Mouse (Mus musculus) midbrain, embryonic 15.5 days (tissue): ENCODE measurements at regions not wholly inside any gene's neighbourhood (a gene's known extent, or its start where the extent isn't known, plus 50 kb on each side); places are given as distances from the start of the nearest gene placed in this dataset.
A peak's percentile ranks its signal among the peaks of the same experiment; 100 is the strongest.
"Not testable (repeated sequence)": the region's sequence is repeated elsewhere in the genome, so short reads cannot be mapped to it uniquely, and the experiment has no call there.

Experiments used
- ATAC-seq: fragments of 200-750 bp; cut with Nextera tagmentation; replicated peaks from 2 replicates; pipeline ENCODE4 v1.8.0; 2017; ENCODE audit warnings: moderate TSS enrichment
- H3K27ac ChIP-seq: fragments of 300-500 bp; sonication (generic); 2 replicates; pipeline ENCODE4 v1.5.1; 2015; ENCODE audit warnings: mild to moderate bottlenecking, inconsistent platforms
- H3K27me3 ChIP-seq: fragments of 300-500 bp; sonication (generic); replicated peaks from 2 replicates; pipeline ENCODE4 v1.6.1; 2015; ENCODE audit warnings: inconsistent platforms
- H3K36me3 ChIP-seq: fragments of 300-500 bp; sonication (generic); replicated peaks from 2 replicates; pipeline ENCODE4 v1.6.1; 2015; ENCODE audit warnings: inconsistent platforms
- H3K4me1 ChIP-seq: fragments of 300-500 bp; sonication (generic); 2 replicates; pipeline ENCODE4 v1.6.1; 2015; ENCODE audit warnings: inconsistent platforms
- H3K4me2 ChIP-seq: fragments of 300-500 bp; sonication (generic); 2 replicates; pipeline ENCODE4 v1.6.1; 2015; ENCODE audit warnings: inconsistent platforms, mild to moderate bottlenecking, moderate library complexity
- H3K4me3 ChIP-seq: fragments of 300-500 bp; sonication (generic); 2 replicates; pipeline ENCODE4 v1.5.1; 2015; ENCODE audit warnings: mild to moderate bottlenecking, inconsistent platforms
- H3K9ac ChIP-seq: fragments of 300-500 bp; sonication (generic); 2 replicates; pipeline ENCODE4 v1.6.1; 2015; ENCODE audit warnings: mild to moderate bottlenecking, inconsistent platforms
- H3K9me3 ChIP-seq: fragments of 300-500 bp; sonication (generic); 2 replicates; pipeline ENCODE4 v1.6.1; 2016; ENCODE audit warnings: inconsistent platforms
- WGBS: fragments of 180-500 bp; shearing (Covaris S2); methylation state at CpG from one replicate; pipeline ENCODE4 v1.1.7; 2015; ENCODE audit warnings: mixed read lengths; 5-methylcytosine and 5-hydroxymethylcytosine counted together

DNA sequence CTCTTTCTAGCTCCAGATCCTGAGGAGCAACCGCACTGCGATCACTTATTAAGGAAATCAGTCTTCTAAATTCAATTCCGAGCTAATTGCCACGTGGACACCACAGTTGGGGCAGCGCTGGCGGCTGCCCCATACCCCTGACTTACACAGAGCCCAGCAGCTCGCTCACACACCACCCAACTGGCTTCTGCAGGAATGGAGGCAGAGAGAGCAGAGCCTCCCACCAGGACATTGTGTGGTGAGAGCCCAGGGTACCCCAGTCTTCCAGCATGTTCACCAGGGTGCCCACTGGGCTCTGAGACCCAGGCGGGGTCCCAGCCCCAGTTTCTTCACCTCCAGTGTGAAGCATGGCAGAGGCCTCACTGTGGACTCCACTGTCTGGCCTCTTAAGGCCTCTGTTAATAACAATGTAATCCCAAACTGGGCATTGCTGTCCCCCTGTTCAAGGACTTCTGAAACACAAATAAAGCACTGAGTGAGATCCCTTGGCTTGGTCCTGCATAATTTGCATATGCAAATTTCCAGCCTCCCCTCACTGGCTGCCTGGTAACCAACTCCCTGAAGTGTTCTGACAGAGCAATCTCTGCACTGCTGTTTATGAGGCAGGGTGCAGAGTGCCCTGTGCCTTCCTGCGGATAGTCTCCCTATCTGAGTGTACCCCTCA, 102.8 kb upstream of the A430005L14Rik start:
- H3K27ac ChIP-seq, result peak overlapping the region; percentile 14; the same call in 1 of the 2 replicates
- H3K4me1 ChIP-seq, result peaks cover 26% of the 10 kb centered on the region
- no peak overlapping the region for H3K4me2 ChIP-seq
- 51% methylated on average over 9 of the region's 9 CpGs for WGBS
- H3K4me3 ChIP-seq, result no peak overlapping the region
- H3K9ac ChIP-seq, result no peak overlapping the region
- no peaks in the 10 kb centered on the region for H3K36me3 ChIP-seq
- no peaks in the 10 kb centered on the region for H3K27me3 ChIP-seq
- no peaks in the 10 kb centered on the region for H3K9me3 ChIP-seq
- peak; percentile 81 for ATAC-seq

DNA sequence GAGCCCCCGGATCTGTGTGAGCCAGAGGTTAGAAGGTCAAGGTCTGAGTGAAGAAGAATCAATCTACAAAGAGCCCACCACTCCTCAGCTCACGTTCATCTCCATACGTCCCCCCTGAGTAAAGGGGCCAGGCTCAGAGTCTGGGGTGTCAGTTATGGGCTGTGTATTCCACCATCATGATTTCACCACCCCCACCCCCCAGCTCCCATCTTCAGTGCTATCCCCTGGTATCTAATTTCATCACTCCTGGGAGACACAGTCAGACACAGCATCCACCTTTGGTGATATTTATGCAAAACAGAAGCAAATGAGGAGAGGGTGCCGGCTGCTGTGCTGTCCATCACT, 102.3 kb upstream of the A430005L14Rik start:
- H3K4me3 ChIP-seq, result no peak overlapping the region
- ATAC-seq, result 0 out of 2 replicates have a peak, but pooled peaks have one; percentile 10
- H3K36me3 ChIP-seq, result no peaks in the 10 kb centered on the region
- H3K4me1 ChIP-seq, result peaks cover 21% of the 10 kb centered on the region
- no peaks in the 10 kb centered on the region for H3K9me3 ChIP-seq
- H3K27ac ChIP-seq, result no peak overlapping the region
- 42% methylated on average over 4 of the region's 4 CpGs for WGBS
- H3K4me2 ChIP-seq, result no peak overlapping the region
- H3K9ac ChIP-seq, result no peak overlapping the region
- no peaks in the 10 kb centered on the region for H3K27me3 ChIP-seq

GRCm38 (mm10) chr4:153861420-153861819, 95.6 kb upstream of the A430005L14Rik start:
- H3K9ac ChIP-seq, result no peak overlapping the region
- no peaks in the 10 kb centered on the region for H3K4me1 ChIP-seq
- no peaks in the 10 kb centered on the region for H3K27me3 ChIP-seq
- no peak for ATAC-seq
- H3K4me2 ChIP-seq, result no peak overlapping the region
- no peaks in the 10 kb centered on the region for H3K9me3 ChIP-seq
- 46% methylated on average over 8 of the region's 8 CpGs for WGBS
- H3K27ac ChIP-seq, result no peak overlapping the region
- no peaks in the 10 kb centered on the region for H3K36me3 ChIP-seq
- no peak overlapping the region for H3K4me3 ChIP-seq

- no peak overlapping the region for H3K9ac ChIP-seq
- no peaks in the 10 kb centered on the region for H3K27me3 ChIP-seq
- WGBS, result 79% methylated on average over 12 of the region's 12 CpGs
- H3K9me3 ChIP-seq, result no peaks in the 10 kb centered on the region
- no peak overlapping the region for H3K27ac ChIP-seq
- ATAC-seq, result no peak
- no peak overlapping the region for H3K4me2 ChIP-seq
- no peaks in the 10 kb centered on the region for H3K36me3 ChIP-seq
- no peak overlapping the region for H3K4me3 ChIP-seq
- H3K4me1 ChIP-seq, result no peaks in the 10 kb centered on the region
Observed at GRCm38 (mm10) chr4:153862121-153862660, 94.8 kb upstream of the A430005L14Rik start.

GRCm38 (mm10) chr4:153872346-153872745, 84.7 kb upstream of the A430005L14Rik start:
- Histone ChIP-seq H3K9me3 (no peaks in the 10 kb centered on the region), H3K4me3 (no peak overlapping the region), H3K27ac (no peak overlapping the region), H3K4me2 (no peak overlapping the region), H3K36me3 (no peaks in the 10 kb centered on the region), H3K9ac (no peak overlapping the region), H3K4me1 (no peaks in the 10 kb centered on the region), H3K27me3 (no peaks in the 10 kb centered on the region)
- no peak for ATAC-seq
- WGBS, result 83% methylated on average over 3 of the region's 3 CpGs

- not testable (repeated sequence) for H3K9me3 ChIP-seq, ATAC-seq, H3K27me3 ChIP-seq, H3K4me3 ChIP-seq, H3K9ac ChIP-seq, H3K4me2 ChIP-seq, H3K36me3 ChIP-seq, H3K4me1 ChIP-seq, H3K27ac ChIP-seq
- WGBS, result 73% methylated on average over 1 of the region's 1 CpGs
Observed at GRCm38 (mm10) chr4:153875036-153875435, 82.0 kb upstream of the A430005L14Rik start.

- 78% methylated on average over 7 of the region's 7 CpGs for WGBS
- H3K4me2 ChIP-seq, result no peak overlapping the region
Observed at GRCm38 (mm10) chr4:153876954-153877642, 79.9 kb upstream of the A430005L14Rik start.

DNA sequence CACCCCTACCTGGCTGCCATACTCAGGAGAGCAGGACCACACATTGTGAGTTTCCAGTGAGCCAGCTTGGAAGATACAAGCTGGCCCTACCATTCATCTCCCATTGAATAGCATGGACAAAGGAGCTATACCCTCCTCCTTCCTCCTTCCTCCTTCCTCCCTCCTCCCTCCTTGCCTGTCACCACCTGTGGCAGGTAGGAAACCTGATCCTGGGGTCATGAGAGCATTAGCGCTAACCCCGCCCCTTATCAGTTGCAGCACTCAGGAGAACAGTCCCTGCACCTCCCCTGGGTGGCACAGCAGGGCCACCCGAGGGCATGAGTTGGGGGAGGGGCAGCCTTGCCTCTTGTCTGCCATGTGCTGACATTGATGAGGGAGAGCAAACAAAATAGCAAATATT, 74.0 kb upstream of the A430005L14Rik start:
- Histone ChIP-seq H3K9ac (no peak overlapping the region), H3K27me3 (no peaks in the 10 kb centered on the region), H3K9me3 (no peaks in the 10 kb centered on the region), H3K4me3 (no peak overlapping the region), H3K27ac (no peak overlapping the region), H3K36me3 (no peaks in the 10 kb centered on the region), H3K4me2 (no peak overlapping the region), H3K4me1 (no peaks in the 10 kb centered on the region)
- WGBS, result 38% methylated on average over 3 of the region's 3 CpGs
- ATAC-seq, result no peak

More at GRCm38 (mm10) chr4:153876954-153877642, 79.9 kb upstream of the A430005L14Rik start:
- H3K4me3 ChIP-seq, result no peak overlapping the region
- ATAC-seq, result no peak
- no peaks in the 10 kb centered on the region for H3K36me3 ChIP-seq
- no peak overlapping the region for H3K27ac ChIP-seq
- H3K9ac ChIP-seq, result no peak overlapping the region
- no peaks in the 10 kb centered on the region for H3K9me3 ChIP-seq
- no peaks in the 10 kb centered on the region for H3K4me1 ChIP-seq
- no peaks in the 10 kb centered on the region for H3K27me3 ChIP-seq

DNA sequence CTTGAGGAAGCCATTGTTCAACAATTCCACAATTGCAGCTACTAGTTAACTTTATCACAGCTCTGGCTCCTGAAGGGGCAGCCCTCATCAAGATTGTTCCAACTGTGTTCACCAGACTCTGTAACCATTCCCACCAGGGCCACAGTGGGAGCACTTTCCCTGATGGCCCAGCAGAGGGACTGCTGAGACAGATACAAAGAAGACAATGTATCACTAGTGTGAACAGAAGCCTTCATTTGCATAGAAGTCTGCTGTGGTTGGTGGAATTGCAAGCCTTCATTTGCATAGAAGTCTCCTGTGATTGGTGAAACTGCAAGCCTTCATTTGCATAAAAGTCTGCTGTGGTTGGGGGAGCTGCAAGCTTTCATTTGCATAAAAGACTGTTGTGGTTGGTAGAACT, 73.0 kb upstream of the A430005L14Rik start:
- Histone ChIP-seq H3K9me3 (no peaks in the 10 kb centered on the region), H3K36me3 (no peaks in the 10 kb centered on the region), H3K4me1 (no peaks in the 10 kb centered on the region), H3K4me3 (no peak overlapping the region), H3K9ac (no peak overlapping the region), H3K27me3 (no peaks in the 10 kb centered on the region), H3K27ac (no peak overlapping the region), H3K4me2 (no peak overlapping the region)
- no peak for ATAC-seq

DNA sequence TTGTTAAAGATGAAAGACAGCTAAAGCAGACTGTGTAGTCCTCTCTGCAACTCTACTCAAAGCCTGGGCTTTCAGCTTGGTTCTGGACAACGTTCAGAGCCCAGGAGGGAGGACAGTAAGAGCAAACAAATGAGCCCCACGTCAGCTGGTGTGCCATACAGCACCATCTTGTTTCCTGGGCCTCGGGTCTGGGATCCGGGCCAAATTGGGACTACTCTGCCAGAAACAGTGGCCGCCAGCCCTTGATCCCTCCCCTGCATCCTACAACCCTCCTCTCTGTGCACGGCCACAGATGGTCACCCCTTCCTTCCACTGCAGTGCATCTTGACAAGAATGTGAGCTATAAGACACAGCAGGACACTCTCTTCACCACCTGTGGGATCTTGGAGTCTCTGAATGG, 71.2 kb upstream of the A430005L14Rik start:
- no peaks in the 10 kb centered on the region for H3K9me3 ChIP-seq
- 65% methylated on average over 6 of the region's 6 CpGs for WGBS
- no peak overlapping the region for H3K27ac ChIP-seq
- H3K9ac ChIP-seq, result no peak overlapping the region
- no peaks in the 10 kb centered on the region for H3K36me3 ChIP-seq
- no peak for ATAC-seq
- H3K4me3 ChIP-seq, result no peak overlapping the region
- peaks cover 4% of the 10 kb centered on the region; the same call in 1 of the 2 replicates for H3K4me1 ChIP-seq
- no peaks in the 10 kb centered on the region for H3K27me3 ChIP-seq
- no peak overlapping the region for H3K4me2 ChIP-seq

DNA sequence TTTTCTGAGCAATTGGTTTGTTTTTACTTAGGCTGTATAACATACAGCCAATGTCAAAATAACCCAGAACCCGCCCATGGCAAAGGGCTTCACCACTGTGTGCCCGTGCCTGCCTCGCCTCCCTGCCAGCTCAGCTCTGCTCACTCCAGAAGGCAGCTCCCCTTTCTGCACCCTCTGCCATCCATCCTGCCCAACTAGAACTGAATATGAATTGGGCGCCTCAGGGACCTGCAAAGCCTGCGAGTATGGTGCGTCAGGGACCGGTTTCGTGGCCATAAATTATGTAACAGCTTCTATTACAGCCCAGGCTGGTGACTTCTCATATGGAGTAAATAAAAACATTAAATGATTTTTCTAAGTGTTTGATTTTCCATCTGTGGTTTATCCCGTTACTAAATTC, 66.9 kb upstream of the A430005L14Rik start:
- Histone ChIP-seq H3K27ac (no peak overlapping the region), H3K27me3 (no peaks in the 10 kb centered on the region), H3K36me3 (no peaks in the 10 kb centered on the region), H3K4me3 (no peak overlapping the region), H3K4me2 (no peak overlapping the region), H3K9me3 (no peaks in the 10 kb centered on the region), H3K4me1 (peaks cover 4% of the 10 kb centered on the region; the same call in 1 of the 2 replicates), H3K9ac (no peak overlapping the region)
- WGBS, result 82% methylated on average over 9 of the region's 9 CpGs
- ATAC-seq, result no peak

DNA sequence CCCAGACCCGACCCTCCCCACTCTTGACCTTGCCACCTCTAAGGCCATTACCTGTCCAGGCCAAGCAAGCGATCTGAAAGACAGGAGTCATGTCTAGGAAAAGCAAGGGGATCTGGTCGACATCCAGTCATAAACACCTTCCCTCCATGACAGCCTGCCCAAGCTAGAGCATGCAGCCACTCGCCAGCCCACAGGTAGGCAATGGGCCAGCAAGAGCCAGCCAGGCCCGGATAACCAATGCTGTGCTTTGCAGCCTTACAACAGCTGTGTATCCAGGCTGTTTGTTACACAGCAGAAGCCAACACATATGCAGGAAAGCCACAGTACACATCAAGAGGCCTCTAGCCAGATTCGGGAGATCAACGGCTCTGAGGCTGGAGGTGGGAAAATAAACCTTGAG, 57.3 kb upstream of the A430005L14Rik start:
- Histone ChIP-seq H3K36me3 (no peaks in the 10 kb centered on the region), H3K9me3 (no peaks in the 10 kb centered on the region), H3K4me3 (no peak overlapping the region), H3K27me3 (no peaks in the 10 kb centered on the region), H3K4me2 (no peak overlapping the region), H3K27ac (no peak overlapping the region), H3K9ac (no peak overlapping the region), H3K4me1 (no peaks in the 10 kb centered on the region)
- no peak for ATAC-seq
- WGBS, result 80% methylated on average over 7 of the region's 7 CpGs

GRCm38 (mm10) chr4:153905076-153905475, 52.0 kb upstream of the A430005L14Rik start:
- WGBS, result 52% methylated on average over 9 of the region's 9 CpGs
- Histone ChIP-seq H3K27me3 (no peaks in the 10 kb centered on the region), H3K9ac (no peak overlapping the region), H3K4me3 (no peak overlapping the region), H3K9me3 (no peaks in the 10 kb centered on the region), H3K36me3 (no peaks in the 10 kb centered on the region), H3K27ac (no peak overlapping the region), H3K4me2 (no peak overlapping the region), H3K4me1 (peaks cover 16% of the 10 kb centered on the region)
- no peak for ATAC-seq
